Mouse (Mus musculus) heart, adult 2 months (tissue): Measurements from ENCODE around the gene Ercc2.

Source experiments
- CTCF ChIP-seq: fragments of 200-600 bp; IDR thresholded peaks from 2 replicates; pipeline ENCODE4 v1.8.1; 2022; ENCODE audit warnings: antibody characterized with exemption, mild to moderate bottlenecking, moderate library complexity
- EP300 ChIP-seq: fragments of 200-500 bp; IDR thresholded peaks from 2 replicates; pipeline ENCODE4 v1.6.1; 2011; ENCODE audit warnings: low read depth, low read length, control low read depth; ENCODE audit not compliant: insufficient read depth
- POLR2A ChIP-seq: fragments of 200-500 bp; IDR thresholded peaks from 2 replicates; pipeline ENCODE4 v1.6.1; 2011; ENCODE audit warnings: mild to moderate bottlenecking, low read depth, low read length, control low read depth; ENCODE audit not compliant: insufficient read depth

- no peak for TF ChIP-seq CTCF
- TF ChIP-seq POLR2A: no peak
- no peak for TF ChIP-seq EP300
Observed at GRCm38 (mm10) chr7:19356311-19356710, 25.5 kb upstream of the Ercc2 start.
